Mouse (Mus musculus) urinary bladder, postnatal 4 days (tissue): ENCODE data around the gene Cacna1i.

Experiments used
- DNase-seq, 2 experiments: peaks; one replicate each; pipeline ENCODE4 v3.0.0; 2021 to 2022; ENCODE audit warnings: low spot score in 2 of 2

The Cacna1i gene

DNA sequence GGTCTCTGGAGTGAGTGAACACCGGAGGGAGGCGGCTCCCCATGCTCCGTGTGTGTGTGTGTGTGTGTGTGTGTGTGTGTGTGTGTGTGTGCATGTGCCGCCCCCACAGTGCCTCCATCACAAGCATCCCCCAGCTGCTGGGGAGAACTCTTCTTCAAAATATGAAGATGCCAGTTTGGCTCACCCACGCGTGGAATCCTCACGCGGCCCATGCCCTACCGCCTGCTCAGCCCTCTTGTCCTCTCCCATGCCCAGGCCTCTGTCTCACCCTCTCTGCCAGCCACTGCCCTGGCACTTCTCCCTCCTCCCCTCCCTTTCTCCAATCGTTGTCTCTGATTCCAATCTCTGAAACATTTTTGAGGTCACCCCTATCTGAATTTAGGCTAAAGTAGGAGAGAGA, 47.7 kb downstream of the Cacna1i start:
- DNase-seq, result no peak

GRCm38 (mm10) chr15:80335196-80335595, 48.2 kb downstream of the Cacna1i start:
- no peak for DNase-seq

DNA sequence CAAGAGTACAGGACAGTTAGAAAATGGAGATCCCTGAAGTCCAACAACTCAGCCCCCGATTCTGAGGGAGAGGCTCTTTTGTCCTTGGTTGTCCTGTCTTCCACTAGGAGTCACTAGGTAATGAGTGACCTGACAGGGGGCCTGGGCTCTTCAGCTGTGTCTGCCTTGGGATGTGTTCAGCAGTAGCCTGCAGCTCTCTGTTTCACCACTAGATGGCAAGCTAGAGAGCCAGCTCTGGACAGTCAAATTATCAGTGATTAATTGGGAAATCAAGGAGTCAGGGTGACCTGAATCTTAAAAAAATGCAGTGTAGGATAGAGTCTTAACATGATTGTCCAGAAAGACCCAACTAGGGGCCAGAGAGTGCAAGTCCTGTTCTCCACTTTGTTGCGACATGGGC, 53.3 kb downstream of the Cacna1i start:
- DNase-seq, result no peak

GRCm38 (mm10) chr15:80342394-80342793, 55.4 kb downstream of the Cacna1i start:
- no peak for DNase-seq

DNA sequence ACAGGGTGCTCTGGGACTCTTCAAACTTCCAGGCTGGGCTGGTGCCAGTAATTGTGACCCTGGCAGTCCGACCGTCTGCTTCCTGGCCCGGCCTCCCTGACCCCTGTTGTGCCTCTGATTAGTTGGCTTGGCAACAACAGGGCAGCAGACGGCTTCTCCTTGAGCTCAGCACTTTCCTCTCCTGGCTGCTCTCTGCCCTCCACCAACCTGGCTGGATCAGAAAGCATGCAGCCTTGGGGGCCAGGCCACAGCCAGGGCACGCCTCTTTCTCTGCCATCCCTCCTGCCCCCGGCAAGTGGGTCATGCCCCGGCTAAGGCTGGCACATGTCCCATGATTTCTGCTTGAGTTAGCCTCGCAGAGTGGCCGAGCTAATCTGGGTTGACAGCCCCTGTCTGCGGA, 56.0 kb downstream of the Cacna1i start:
- DNase-seq, result no peak

GRCm38 (mm10) chr15:80343731-80344130, 56.7 kb downstream of the Cacna1i start:
- DNase-seq, result no peak

DNA sequence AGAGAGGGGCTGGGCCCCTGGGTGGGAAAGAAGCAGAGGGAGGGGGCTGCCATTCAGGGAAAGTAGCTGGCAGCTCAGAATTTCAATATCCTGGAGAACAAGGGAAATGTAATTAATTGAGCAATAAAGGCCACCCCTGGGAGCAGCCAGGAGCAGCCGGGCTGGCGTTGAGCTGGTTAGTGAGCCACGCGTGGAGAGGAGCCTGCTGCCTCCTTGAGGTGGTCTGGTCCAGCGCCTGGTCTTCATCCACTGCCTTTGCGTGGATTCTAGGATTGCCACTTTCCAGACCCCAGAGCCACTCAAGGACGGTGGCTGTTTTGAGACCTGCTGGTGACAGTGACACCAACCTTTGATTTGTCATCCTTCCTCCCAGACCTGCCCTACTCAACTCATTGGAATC, 59.5 kb downstream of the Cacna1i start:
- no peak for DNase-seq

DNA sequence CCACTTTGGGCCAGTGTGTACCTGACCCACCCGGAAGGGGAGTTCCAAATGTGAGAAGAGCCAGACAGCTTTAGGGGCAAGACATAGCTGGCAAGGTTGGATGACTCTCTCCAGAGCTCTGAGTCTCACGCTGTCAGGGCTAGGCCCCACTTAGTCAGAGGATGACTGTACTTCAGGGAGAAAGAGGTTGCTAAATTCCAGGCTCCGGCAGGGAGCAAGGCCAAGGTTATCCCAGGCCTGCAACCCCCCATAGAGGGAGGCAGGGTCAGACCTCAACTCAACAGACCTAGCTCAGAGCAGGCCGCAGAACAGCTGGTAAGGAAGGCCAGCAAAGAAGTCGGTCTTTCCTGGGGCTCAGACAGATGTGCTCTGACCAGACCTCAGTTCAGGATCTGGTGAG, 63.4 kb downstream of the Cacna1i start:
- DNase-seq, result no peak

- DNase-seq, result no peak
Observed at GRCm38 (mm10) chr15:80358798-80359197, 71.8 kb downstream of the Cacna1i start.

DNA sequence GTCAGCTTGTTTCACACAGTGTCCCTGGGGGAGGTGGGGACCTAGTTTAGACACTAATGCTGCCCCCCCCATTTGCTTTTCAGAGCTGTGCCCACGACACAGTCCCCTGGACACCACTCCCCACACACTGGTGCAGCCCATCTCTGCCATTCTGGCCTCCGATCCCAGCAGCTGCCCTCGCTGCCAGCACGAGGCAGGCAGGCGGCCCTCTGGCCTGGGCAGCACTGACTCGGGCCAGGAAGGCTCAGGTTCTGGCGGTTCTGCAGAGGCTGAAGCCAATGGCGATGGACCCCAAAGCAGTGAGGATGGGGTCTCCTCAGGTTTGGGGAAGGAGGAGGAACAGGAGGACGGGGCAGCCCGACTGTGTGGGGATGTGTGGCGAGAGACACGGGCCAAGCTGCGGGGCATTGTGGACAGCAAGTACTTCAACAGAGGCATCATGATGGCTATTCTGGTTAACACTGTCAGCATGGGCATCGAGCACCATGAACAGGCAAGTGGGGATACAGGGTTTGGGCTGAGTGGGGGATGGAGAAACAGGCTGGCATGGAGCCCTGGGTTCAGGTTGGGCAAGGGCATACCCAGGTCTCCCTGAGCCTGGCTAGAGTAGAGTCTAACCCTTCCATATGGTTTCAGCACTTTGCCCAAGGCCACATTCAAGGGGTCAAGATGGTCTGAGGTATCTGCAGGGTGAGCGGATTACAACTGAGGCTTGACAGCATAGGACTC, 74.9 kb downstream of the Cacna1i start:
- DNase-seq, result no peak

DNA sequence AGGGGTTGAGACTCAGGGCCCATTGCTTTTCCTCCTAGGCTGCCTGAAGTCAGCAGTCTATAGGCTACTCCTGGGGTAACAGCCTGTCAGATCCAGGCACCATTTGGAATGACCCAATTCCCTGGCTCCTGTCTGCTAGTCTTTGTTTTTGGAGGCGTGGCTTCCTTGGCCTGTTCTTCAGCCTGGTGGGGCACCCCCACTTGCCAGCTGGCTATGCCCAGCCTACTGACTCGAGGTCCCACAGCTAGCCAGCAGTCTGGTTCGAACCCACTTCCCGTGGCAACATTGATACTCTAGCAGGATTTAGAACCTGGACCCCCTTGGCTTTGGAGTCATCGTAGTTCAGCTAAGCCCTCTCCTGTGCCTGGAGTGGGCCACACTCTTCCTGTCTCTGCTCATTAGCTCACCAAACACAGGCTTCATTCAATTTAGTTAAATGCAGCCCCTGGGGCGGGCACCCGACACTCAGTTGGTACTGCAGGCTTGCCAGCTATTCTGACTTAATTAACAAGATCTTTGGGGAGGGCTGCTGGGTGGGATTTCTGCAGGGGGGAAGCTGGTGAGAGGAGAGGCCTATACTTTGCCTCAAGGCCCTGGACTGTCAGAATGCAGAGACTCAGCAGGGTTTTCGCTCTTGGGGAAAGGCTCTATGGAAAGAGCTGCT, 75.6 kb downstream of the Cacna1i start:
- no peak for DNase-seq

DNA sequence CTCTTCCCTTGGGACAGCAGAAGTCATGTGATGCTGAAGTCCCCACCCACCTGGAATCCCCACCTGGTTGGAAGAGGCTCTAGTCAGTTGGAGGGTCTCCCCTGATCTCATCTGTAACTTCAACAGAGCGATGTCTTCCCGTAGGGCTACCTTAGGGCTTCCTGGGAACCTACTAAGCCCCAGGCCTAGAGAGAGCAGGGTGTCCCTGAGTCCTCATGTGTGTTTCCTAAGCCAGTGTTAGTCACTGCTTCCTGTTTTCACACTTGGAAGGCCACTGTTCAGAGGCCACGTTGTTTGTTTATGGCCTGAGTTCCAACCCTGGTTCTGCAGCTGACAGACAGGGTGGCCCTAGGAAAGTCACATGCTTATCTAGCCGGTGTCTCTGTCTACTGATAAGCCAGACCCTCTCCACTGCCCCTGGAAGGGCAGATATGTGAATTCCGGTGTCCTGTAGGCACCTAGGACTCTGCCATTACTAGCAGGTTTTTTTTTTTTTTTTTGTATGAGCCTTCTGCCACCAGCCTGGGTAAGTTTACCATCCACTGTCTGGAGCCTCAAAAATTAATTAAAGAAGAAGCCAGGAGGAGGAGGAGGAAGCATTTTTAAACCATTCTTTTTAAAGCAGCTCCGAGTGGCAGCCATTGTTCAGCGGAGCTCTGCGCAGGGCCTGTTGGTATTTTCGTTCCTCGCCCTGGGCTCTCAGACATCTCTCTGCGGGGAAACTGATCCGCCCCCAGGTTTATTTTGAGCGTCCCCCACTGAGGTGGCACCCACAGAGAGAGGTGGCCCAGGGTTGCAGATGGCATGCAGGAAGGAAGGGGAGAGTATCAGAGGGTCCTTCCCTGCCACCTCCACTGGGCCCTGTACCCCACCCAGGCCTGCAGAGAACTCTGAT, 77.0 kb downstream of the Cacna1i start:
- no peak for DNase-seq

DNA sequence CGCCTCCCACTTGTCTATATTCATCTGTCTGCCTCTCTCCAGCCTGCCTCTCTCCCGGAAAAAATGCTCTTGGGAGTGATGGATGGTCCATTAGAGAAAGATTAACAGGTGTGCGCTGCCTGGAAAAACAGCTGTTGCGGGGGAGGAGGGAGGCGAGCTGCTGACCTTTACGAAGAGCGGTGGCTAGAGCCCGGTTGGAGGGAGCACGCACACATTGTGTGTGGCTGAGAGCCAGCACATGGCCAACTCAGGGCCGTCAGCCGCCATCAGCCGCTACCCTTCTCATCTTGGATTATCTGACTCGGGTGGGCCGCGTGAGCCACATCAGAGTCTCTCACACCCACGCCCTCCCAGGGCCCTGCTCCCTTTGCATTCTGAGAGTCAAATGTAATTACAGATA, 79.9 kb downstream of the Cacna1i start:
- no peak for DNase-seq

DNA sequence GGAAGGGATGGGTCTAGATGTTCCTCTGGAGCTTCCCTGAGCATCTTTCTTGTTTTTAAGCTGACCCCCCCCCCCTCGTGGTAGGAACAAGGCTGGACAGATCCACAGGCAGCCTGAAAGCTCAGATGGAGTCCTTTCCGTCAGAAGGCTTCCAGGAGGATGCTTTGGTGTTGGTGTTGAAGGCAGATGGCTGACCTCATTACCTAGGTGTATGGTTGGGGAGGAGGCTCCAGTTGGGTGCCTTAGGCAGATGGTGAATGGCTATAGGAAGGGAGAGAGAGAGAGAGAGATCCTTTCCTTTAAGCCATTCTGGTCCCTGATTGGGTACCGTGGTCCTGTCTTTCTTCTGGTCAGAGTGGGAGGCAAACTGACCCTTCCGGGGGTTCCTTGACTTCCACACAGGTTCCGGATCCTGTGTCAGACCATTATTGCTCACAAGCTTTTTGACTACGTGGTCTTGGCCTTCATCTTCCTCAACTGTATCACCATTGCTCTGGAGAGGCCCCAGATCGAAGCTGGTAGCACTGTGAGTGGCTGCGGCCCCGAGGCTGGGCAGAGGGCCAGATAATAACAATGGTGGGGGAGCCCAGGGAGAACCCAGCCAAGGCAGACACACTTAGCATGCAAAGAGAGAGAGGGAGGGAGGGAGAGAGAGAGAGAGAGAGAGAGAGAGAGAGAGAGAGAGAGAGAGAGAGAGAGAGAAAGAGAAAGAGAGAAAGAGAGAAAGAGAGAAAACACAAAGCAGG, 86.4 kb downstream of the Cacna1i start:
- no peak for DNase-seq

GRCm38 (mm10) chr15:80374854-80375253, 87.8 kb downstream of the Cacna1i start:
- DNase-seq, result no peak

DNA sequence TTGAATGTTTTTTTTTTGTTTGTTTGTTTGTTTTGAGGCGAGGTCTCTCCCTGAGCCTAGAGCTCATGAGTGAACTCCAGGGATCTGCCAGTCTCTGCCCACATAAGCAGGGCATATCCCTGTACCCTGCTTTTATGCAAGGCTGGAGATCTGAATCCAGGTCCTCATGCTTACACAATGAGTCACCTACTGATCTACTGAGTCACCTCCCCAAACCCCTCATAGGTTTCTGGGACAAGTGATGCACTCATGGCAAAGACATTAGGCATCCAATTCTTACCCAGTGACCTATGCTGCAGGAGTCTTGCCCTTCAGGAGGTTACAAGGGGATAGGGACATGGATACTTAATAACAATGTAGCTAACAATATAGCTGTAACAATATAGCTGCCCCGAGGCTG, 100.1 kb downstream of the Cacna1i start:
- DNase-seq, result no peak

GRCm38 (mm10) chr15:80391791-80392190, 104.8 kb downstream of the Cacna1i start:
- no peak for DNase-seq

DNA sequence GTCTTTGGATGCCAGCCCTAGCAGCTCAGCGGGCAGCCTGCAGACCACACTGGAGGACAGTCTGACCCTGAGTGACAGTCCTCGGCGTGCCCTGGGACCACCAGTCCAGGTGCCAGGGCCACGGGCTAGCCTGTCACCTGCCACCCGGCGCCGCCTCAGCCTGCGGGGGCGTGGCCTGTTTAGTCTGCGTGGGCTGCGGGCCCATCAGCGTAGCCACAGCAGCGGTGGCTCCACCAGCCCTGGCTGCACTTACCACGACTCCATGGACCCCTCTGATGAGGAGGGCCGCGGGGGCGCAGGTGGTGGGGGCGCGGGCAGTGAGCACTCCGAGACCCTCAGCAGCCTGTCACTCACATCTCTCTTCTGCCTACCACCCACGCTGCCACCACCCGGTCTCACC, 108.0 kb downstream of the Cacna1i start:
- DNase-seq, result no peak

DNA sequence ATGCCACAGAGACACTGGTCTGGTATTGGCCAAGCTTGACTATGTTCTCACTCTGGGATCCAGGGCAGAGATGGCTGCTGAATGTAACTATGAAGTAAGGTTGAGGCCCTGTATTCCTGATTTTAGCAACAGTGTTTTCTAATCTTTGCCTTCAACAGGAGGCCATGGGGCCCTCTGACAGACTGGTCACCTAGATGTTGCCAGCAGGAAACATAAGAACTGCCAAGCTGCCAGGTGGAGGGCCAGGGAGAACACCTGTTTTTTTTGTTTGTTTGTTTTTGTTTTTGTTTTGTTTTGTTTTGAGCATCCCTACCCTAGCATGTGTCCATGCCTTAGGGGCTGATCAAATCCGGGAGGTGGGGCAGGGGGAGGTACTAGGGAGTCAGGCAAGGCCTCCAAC, 112.4 kb downstream of the Cacna1i start:
- no peak for DNase-seq

DNA sequence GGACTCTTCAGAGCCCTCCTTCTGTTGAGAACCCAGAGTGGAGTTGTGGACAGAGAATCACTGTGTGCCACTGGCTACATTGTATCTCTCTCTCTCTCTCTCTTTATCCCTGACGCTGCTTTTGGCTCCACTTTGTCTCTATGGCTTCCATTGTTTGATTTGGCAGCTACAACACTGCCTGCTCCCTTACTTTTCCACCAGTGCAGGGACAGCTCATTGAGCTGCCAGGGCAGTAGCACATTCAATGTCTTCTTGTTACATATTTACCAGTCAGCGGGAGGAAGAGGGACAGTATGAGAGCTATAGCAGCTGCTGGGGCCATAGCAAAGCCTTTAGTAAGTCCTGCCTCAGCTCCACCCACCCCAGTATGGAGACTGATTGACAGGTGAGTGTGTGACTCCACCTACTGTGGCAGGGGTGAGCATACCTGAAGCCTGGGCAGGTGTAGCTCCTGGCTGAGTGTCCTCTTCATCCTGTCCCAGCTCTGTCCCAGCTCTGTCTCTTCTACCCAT, 114.4 kb downstream of the Cacna1i start:
- no peak for DNase-seq

DNA sequence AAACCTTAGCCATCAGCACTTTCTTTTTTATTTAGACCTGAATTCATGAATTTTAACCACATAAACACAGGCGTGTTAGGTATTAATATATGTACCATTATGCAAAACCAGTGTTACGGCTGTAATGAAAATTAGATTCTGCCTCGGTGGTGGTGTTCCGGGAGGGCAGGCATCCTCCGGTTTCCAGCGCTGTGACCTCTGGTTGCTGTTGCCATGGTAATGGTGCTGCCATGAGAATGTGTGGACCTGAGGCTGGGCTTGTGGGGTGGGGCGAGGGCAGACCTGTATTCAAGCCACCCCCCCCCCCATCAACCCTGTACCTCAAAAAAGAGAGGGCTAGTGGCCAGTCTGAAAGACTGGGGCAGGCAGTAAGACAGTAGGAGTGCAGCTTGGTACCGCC, 114.9 kb downstream of the Cacna1i start:
- no peak for DNase-seq

GRCm38 (mm10) chr15:80407873-80408272, 120.8 kb downstream of the Cacna1i start:
- DNase-seq, result no peak
